Mouse (Mus musculus): ENCODE data around the gene Dbp.

The Dbp gene

DNA sequence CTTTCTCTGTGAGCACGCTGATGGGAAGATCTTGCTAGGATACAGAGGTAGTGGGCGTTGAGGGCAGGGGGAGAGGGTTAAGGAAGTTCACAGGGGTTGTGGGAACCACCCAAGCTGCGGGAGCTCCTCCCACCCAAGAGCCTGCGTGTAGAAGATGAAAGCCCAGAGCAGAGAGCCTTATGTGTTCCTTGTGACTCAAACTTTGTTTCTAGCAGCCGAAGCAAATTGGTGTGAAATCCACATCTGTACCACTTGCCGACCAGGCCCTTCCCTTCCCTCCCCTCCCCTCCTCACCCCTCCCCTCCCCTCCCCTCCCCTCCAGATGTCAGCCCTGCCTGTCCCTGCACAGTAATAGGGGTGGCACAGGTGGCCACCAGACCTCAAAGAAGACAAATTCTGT is 9.8 kb upstream of the Dbp start:
- no peak for DNase-seq

- peak; percentile 59 for DNase-seq
Observed at GRCm38 (mm10) chr7:45697894-45698293, 7.0 kb upstream of the Dbp start.

DNA sequence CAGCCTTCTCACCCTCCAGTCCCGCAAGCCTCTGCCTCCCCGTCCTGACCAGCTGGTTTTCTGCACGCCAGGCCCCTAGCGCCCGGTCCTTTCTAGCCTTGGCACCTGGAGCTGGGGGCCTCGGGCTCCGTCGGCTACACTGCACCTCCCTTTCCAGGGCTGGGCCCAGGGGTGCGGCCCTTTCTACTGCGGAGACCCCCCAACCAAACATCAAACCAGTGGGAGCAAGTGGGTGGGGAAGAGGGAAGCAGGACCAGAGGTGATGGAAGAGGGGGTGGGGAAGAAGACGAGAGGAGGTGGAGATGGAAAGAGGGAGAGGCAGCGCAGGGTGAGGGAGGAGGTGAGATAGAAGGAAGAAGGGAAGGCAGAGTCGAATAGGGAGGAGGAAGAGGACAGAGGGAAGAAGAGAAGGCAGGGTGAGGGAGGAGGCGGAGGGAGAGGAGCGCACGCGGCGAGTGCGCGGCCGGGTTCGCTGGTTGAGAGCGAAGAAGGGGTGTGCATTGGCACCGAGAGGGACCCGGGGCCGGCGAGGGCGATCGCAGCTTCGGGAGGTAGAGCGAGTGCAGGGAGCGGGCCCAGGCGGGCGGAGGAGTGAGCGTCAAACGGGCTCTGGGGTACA is 5.3 kb upstream of the Dbp start, which contains the start of gene Car11:
Gene Car11, plus strand, starts transcription at position 321 of the 619 bp plus-strand sequence.
- DNase-seq, result peak; percentile 77

- peak; percentile 92 for DNase-seq
Observed at GRCm38 (mm10) chr7:45700301-45701015, 4.4 kb upstream of the Dbp start.

DNA sequence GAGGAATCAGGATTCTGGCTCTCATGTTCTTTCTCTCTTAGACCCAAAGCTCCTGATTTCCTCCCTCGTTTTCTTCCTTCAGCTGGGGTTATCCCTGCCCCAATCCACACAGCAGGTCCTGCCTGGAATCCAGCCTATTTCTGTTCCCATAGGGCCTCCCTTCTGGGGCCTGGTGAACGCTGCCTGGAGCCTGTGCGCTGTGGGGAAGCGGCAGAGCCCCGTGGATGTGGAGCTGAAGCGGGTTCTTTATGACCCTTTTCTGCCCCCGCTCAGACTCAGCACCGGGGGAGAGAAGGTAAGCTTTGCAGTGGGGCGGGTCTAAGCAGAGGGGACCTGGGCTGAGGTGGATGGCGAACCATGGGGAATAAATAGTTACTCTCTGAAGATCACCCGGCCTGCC is 3.8 kb upstream of the Dbp start:
- DNase-seq, result no peak

- peak; percentile 68 for DNase-seq
Observed at GRCm38 (mm10) chr7:45701607-45702006, 3.3 kb upstream of the Dbp start.

DNA sequence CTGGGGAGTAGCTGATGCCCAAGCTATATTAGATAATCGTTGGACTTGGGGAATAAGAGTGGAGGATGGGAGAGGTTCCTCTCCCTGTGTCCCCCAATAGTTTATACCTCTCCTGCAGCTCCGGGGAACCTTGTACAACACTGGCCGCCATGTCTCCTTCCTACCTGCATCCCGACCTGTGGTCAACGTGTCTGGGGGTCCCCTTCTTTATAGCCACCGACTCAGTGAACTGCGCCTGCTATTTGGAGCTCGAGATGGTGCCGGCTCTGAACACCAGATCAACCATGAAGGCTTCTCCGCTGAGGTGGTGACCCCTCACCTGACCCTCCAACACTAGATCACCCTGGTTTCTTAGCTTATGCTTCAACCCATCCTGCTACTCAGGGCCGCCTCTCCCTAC is 2.6 kb upstream of the Dbp start:
- peak; percentile 70 for DNase-seq

DNA sequence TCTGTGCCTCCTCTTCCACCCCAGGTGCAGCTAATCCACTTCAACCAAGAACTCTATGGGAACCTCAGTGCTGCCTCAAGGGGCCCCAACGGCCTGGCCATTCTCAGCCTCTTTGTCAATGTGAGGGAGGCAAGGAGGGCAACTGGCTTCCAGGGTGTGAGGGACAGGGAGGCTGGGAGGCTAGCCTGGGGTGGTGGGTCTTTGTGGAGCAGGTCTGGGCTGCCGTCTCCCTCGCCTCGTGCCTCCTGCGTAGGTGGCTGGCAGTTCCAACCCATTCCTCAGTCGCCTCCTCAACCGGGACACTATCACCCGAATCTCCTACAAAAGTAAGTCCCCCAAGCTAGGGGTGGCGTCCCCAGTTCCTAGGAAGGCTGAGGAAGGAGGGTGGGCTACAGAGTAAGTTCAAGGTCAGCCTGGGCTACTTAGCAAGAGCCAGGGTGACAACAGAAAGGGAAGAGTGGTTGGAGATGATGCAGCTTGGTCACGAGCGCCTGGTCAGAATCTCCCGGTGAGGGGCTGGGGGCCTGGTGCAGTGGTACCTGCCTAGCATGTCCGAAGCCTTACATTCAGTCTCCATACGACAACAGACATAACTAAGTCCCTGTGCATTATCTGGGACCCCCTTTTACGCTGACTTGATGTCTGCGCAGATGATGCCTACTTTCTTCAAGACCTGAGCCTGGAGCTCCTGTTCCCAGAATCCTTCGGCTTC is 1.9 kb upstream of the Dbp start:
- DNase-seq, result peak; percentile 73

GRCm38 (mm10) chr7:45703521-45704033 is 1.3 kb upstream of the Dbp start:
- DNase-seq, result no peak

DNA sequence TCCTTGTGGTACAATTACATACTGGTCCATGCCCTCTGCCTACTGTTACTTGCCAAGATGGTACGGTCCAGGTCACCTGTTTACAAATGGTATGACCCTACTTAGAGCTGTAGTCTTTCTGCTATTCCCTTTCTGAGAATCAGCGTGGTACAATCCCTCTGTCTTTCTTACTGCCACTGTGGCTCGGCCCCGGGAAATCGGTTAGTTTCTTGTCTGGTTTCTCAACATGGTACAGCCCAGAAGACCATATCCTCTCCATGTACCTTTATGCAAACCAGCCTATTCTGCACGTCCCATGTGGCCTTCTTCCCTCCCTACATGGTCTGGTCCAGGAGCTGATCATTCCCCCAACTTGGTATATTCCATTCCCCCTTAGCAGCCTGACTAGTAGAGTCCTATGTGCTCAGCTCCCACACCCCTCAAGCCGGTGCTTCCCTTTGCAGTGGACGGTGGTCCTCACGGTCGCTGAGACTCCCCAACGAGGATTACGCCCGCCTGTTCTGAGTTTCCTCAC is 785 bp upstream of the Dbp start:
- DNase-seq, result peak; percentile 96

- no peak for DNase-seq
Observed at GRCm38 (mm10) chr7:45705443-45705864, 566 bp downstream of the Dbp start.

DNA sequence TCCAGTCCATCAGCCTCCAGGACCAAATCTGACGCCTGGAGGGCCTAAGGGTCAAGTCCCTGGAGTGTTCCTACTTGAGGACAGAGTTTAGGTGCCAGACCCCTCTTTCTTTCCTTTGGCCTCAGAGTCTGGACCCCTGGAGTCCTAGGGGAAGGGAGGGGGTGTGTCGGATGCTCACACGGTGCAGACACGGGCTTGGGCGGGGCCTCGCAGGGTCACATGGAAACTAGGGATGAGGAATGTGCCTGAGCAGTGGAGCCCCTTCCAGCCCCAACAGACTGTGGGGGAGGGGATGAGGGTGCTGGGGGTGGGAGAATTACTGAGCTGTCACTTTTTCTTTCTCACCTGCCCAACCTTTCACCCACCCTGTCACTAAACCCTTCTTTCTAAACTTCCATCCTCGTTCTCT is 989 bp downstream of the Dbp start:
- peak; percentile 92 for DNase-seq

DNA sequence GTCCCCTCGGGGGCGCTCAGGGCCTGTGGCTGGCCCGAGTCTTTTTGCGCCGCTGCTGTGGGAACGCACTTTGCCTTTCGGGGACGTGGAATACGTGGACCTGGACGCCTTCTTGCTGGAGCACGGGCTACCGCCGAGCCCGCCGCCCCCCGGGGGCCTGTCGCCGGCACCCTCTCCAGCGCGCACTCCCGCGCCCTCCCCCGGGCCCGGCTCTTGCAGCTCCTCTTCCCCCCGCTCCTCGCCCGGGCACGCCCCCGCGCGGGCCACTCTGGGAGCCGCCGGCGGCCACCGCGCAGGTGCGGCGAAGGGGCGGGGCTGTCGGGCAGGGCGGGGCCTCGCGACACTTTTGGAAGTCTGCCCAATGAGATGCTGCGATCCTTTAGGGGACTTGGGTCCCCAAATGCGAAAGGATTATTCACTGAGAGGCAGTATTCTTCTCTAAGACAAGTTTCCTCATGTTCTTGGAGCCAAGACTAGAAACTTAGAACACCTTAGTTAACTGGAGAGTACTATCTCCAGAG is 1.9 kb downstream of the Dbp start:
- DNase-seq, result peak; percentile 89

- peak; percentile 98 for DNase-seq
Observed at GRCm38 (mm10) chr7:45707375-45707967, 2.6 kb downstream of the Dbp start.

GRCm38 (mm10) chr7:45708221-45708761 is 3.4 kb downstream of the Dbp start:
- DNase-seq, result peak; percentile 74

- DNase-seq, result no peak
Observed at GRCm38 (mm10) chr7:45709036-45709435, 4.1 kb downstream of the Dbp start.

DNA sequence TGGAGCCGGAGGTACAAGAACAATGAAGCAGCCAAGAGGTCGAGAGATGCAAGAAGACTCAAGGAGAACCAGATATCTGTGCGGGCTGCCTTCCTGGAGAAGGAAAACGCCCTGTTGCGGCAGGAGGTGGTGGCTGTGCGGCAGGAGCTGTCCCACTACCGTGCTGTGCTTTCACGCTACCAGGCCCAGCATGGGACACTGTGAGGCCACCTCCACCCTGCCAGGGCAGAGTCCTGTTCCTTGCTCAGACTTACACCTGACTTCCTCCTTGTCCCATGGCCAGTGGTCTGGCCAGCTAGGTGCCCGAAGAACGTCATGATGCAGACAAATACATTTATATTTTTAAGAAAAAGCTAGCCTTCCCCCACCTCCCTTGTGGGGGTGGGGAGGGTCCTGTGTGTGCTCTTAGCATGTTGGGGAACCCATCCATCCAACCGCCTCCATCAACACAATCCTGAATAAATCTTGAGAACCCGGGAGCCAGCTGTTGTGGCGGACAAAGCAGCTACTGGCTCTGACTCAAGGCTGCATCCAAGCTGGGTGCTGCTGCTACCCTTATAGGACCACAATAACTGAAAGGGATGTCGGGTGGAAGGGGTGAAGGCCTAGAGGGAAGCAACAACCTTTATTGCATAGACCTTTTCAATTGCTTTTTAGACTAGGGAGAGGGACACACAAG is 4.9 kb downstream of the Dbp start:
- DNase-seq, result peak; percentile 67

DNA sequence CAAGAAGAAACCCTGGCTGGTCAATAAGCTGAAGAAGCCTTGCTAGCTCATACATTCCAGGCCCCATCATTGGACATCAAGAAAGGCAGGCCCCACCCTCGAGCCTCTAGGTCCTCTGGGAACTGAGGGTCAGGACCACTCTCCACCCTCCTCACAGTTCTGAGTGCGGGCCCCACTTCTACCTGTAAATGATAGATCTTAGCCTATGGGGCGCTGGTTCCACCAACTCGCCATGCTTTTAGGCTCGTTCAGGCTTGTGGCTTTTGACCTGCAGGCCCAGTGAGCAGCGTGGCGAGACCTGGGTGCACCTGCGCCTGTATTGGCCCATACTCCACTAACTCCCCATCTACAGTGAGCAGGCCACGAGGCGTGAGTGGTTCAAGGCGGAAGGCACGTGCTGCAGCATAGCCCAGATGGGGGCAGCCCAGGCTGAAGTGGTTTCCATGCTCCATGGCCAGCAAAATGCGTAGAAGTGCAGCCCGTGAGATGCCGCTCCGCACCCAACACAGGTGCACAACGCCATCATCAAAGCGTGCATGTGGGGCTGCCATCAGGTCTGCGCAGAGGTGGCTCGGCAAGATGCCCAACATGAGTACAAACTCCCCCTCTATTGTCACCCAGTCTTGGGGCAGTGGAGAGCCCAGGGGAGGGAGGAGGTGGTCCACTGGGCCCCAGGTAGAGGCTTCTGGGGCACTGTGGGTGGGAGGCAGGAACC is 5.7 kb downstream of the Dbp start:
- peak; percentile 63 for DNase-seq

- peak; percentile 59 for DNase-seq
Observed at GRCm38 (mm10) chr7:45711316-45712021, 6.6 kb downstream of the Dbp start.

DNA sequence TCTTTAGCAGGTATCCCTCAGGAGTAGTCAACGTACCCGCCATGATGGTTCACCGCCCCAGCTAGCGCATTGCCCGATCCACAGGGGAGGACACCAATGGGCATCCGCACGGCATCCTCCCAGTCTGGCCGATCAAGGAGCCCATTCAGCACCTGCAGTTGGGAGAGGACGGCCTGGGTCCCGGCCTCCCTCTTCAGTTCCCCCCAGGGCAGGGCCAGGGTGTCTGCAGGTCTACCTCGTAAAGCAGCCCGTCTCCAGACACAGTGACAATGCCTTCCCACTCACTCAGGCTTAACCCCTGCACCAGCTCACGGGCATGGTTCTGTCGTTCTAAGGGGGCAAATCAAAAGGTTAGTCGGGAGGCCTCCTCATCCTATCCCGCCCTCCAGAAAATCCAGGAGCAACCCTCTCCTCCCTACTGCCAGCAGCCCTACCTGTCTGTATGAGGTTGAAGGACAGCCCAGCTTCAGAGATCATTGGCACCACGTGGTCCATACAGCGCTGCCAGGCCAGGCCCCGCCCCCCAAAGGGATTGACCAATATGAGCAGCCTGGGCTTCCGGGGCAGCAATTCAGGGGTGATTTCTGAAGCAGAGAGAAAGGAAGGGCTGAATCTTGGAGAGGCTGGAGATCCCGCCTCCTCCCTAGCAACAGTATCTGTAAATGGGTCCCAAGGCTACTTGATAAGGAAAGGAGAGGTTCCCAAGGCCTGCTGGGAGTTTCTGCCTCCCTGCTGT is 7.3 kb downstream of the Dbp start:
- peak; percentile 72 for DNase-seq
